ENCODE assay signal across 8 mouse cellular contexts in genomic region chr2:5062496-5063298, GRCm38 (mm10). TPM values are rescaled to one million over a fixed set of nuclear protein-coding genes. Genes with fewer than 3 reads are reported as not detected.
A peak's percentile ranks its signal among the peaks of the same experiment; 100 is the strongest.
DNase-seq lines count a peak whose midpoint lies in the region; ATAC-seq and TF ChIP-seq lines count a peak whose summit lies in the region.

No protein-coding gene starts in this region.

- H3K9me3 ChIP-seq in kidney, embryonic 14.5 days (ENCODE audit: control insufficient read depth, low read length): no peaks in the 10 kb centered on the region
- no peaks in the 10 kb centered on the region for H3K9me3 ChIP-seq in embryonic facial prominence, embryonic 10.5 days
- no peaks in the 10 kb centered on the region for H3K9me3 ChIP-seq in hindbrain, postnatal 0 days (ENCODE audit: low read length)
- H3K9me3 ChIP-seq in midbrain, embryonic 15.5 days: no peaks in the 10 kb centered on the region

- no peak overlapping the region for H3K27ac ChIP-seq in kidney, embryonic 14.5 days (ENCODE audit: low read depth, low read length)
- H3K27ac ChIP-seq in embryonic facial prominence, embryonic 10.5 days (replicated peaks): no peak overlapping the region
- H3K27ac ChIP-seq in hindbrain, postnatal 0 days: peak overlapping the region; percentile 87; the same call in 1 of the 2 replicates
- no peak overlapping the region for H3K27ac ChIP-seq in midbrain, embryonic 15.5 days

- 27% methylated on average over 16 of the region's 16 CpGs for WGBS in kidney, embryonic 14.5 days
- WGBS in embryonic facial prominence, embryonic 10.5 days: 41% methylated on average over 16 of the region's 16 CpGs
- 52% methylated on average over 16 of the region's 16 CpGs for WGBS in hindbrain, postnatal 0 days
- WGBS in midbrain, embryonic 15.5 days: 56% methylated on average over 16 of the region's 16 CpGs

- TF ChIP-seq CTCF in hindbrain, postnatal 0 days (IDR thresholded peaks at IDR 0.05; ENCODE audit: low read depth): no peak

- peak overlapping the region; percentile 57 for H3K4me3 ChIP-seq in kidney, embryonic 14.5 days (ENCODE audit: low read length)
- H3K4me3 ChIP-seq in embryonic facial prominence, embryonic 10.5 days: peak overlapping the region; percentile 74
- peak overlapping the region; percentile 71 for H3K4me3 ChIP-seq in hindbrain, postnatal 0 days (ENCODE audit: low read length)
- H3K4me3 ChIP-seq in midbrain, embryonic 15.5 days: peak overlapping the region; percentile 69

- H3K4me1 ChIP-seq in kidney, embryonic 14.5 days (ENCODE audit: control insufficient read depth, insufficient read depth, low read length): no peaks in the 10 kb centered on the region
- H3K4me1 ChIP-seq in embryonic facial prominence, embryonic 10.5 days: peaks cover 20% of the 10 kb centered on the region
- 0 out of 2 replicates have a peak, but pooled peaks cover 8% of the 10 kb centered on the region for H3K4me1 ChIP-seq in hindbrain, postnatal 0 days (ENCODE audit: insufficient read depth, low read length)
- peaks cover 13% of the 10 kb centered on the region for H3K4me1 ChIP-seq in midbrain, embryonic 15.5 days

- no peak overlapping the region for H3K9ac ChIP-seq in kidney, embryonic 14.5 days (ENCODE audit: low read depth, low read length)
- H3K9ac ChIP-seq in hindbrain, postnatal 0 days (replicated peaks; ENCODE audit: low read length): peak overlapping the region; percentile 73
- no peak overlapping the region for H3K9ac ChIP-seq in midbrain, embryonic 15.5 days

- peak overlapping the region; percentile 90 for H3K4me2 ChIP-seq in kidney, embryonic 14.5 days (replicated peaks; ENCODE audit: low read depth, low read length)
- H3K4me2 ChIP-seq in hindbrain, postnatal 0 days (ENCODE audit: low read depth, low read length): peak overlapping the region; percentile 73
- H3K4me2 ChIP-seq in midbrain, embryonic 15.5 days: peak overlapping the region; percentile 84

- no peaks in the 10 kb centered on the region for H3K36me3 ChIP-seq in kidney, embryonic 14.5 days (ENCODE audit: control insufficient read depth, insufficient read depth, low read length)
- no peaks in the 10 kb centered on the region for H3K36me3 ChIP-seq in embryonic facial prominence, embryonic 10.5 days (replicated peaks)
- no peaks in the 10 kb centered on the region for H3K36me3 ChIP-seq in hindbrain, postnatal 0 days (ENCODE audit: insufficient read depth, low read length)
- no peaks in the 10 kb centered on the region for H3K36me3 ChIP-seq in midbrain, embryonic 15.5 days (replicated peaks)

- H3K27me3 ChIP-seq in kidney, embryonic 14.5 days (ENCODE audit: control insufficient read depth, insufficient read depth, low read length): no peaks in the 10 kb centered on the region
- H3K27me3 ChIP-seq in embryonic facial prominence, embryonic 10.5 days (replicated peaks; ENCODE audit: low read depth, poor library complexity, severe bottlenecking): peaks cover 37% of the 10 kb centered on the region
- H3K27me3 ChIP-seq in hindbrain, postnatal 0 days (ENCODE audit: insufficient read depth, low read length): no peaks in the 10 kb centered on the region
- H3K27me3 ChIP-seq in midbrain, embryonic 15.5 days (replicated peaks): no peaks in the 10 kb centered on the region

- 0 out of 2 replicates have a peak, but pooled peaks have one; percentile 37 for ATAC-seq in kidney, embryonic 14.5 days (ENCODE audit: low FRiP score, low TSS enrichment)
- no peak for ATAC-seq in hindbrain, postnatal 0 days
- ATAC-seq in midbrain, embryonic 15.5 days (replicated peaks): no peak
- no peak for ATAC-seq in CD4-positive, CD25-positive, alpha-beta regulatory T cell, adult 4 months

- DNase-seq in kidney, adult 18-20 months: no peak
- DNase-seq in embryonic facial prominence, embryonic 10.5 days (ENCODE audit: low spot score): peak; percentile 15
- no peak for DNase-seq in hindbrain, postnatal 0 days (ENCODE audit: low spot score)
- no peak for DNase-seq in cerebellum, adult 11-12 months
- DNase-seq in layer of hippocampus, adult 11-12 months (ENCODE audit: low spot score): no peak

RNA-seq across cellular contexts. Expression of gene Optn, which starts 1.2 kb away (rescaled TPM):
- polyA plus RNA-seq in kidney, embryonic 14.5 days (2014; fragmentation: Nextera tagmentation; extraction: Ambion mirVana): 4.0 and 7.6 TPM in 2 replicates
- 4.4 and 4.8 TPM in 2 replicates for polyA plus RNA-seq in embryonic facial prominence, embryonic 10.5 days (2016; fragmentation: Nextera tagmentation; extraction: Ambion mirVana)
- 31.2 and 39.3 TPM in 2 replicates for total RNA-seq in hindbrain, postnatal 0 days (2014; rRNA removed)
- 38.3 and 39.2 TPM in 2 replicates for polyA plus RNA-seq in hindbrain, postnatal 0 days (2015; fragmentation: Nextera tagmentation; extraction: Ambion mirVana)
- 15.7 and 18.9 TPM in 2 replicates for polyA plus RNA-seq in midbrain, embryonic 15.5 days (2015; fragmentation: Nextera tagmentation; extraction: Ambion mirVana)
- 1 to 10 TPM; 1.0 to 1.5 TPM for polyA plus RNA-seq in CD4-positive, CD25-positive, alpha-beta regulatory T cell, adult 4 months (2017; shearing (Covaris generic))

RNA-seq across cellular contexts. Expression of gene Mcm10, which starts 50.1 kb away (rescaled TPM):
- polyA plus RNA-seq in kidney, embryonic 14.5 days (2014; fragmentation: Nextera tagmentation; extraction: Ambion mirVana): 30.5 and 46.4 TPM in 2 replicates
- 76.4 and 80.4 TPM in 2 replicates for polyA plus RNA-seq in embryonic facial prominence, embryonic 10.5 days (2016; fragmentation: Nextera tagmentation; extraction: Ambion mirVana)
- total RNA-seq in hindbrain, postnatal 0 days (2014; rRNA removed): 4.9 and 7.7 TPM in 2 replicates
- polyA plus RNA-seq in hindbrain, postnatal 0 days (2015; fragmentation: Nextera tagmentation; extraction: Ambion mirVana): 3.9 and 4.8 TPM in 2 replicates
- 3.5 and 5.1 TPM in 2 replicates for polyA plus RNA-seq in midbrain, embryonic 15.5 days (2015; fragmentation: Nextera tagmentation; extraction: Ambion mirVana)
- 1 to 10 TPM; 1.8 to 7.9 TPM for polyA plus RNA-seq in CD4-positive, CD25-positive, alpha-beta regulatory T cell, adult 4 months (2017; shearing (Covaris generic))
